Mouse (Mus musculus) hindbrain, embryonic 10.5 days (tissue): ENCODE results near the gene Ppp1r26. TPM values are rescaled to one million over a fixed set of nuclear protein-coding genes. Genes with fewer than 3 reads are reported as not detected.

ENCODE experiments used
- DNase-seq: peaks from one replicate; pipeline ENCODE4 v3.0.0-alpha.2; 2017; ENCODE audit warnings: low spot score
- H3K27ac ChIP-seq: fragments of 300-500 bp; sonication (generic); 2 replicates; pipeline ENCODE4 v1.5.1; 2016; ENCODE audit warnings: mild to moderate bottlenecking, moderate library complexity
- H3K27me3 ChIP-seq: fragments of 300-500 bp; sonication (generic); 2 replicates; pipeline ENCODE4 v1.6.1; 2016; ENCODE audit warnings: mild to moderate bottlenecking; ENCODE audit not compliant: poor library complexity, insufficient read depth, severe bottlenecking
- H3K36me3 ChIP-seq: fragments of 300-500 bp; sonication (generic); 2 replicates; pipeline ENCODE4 v1.6.1; 2016; ENCODE audit warnings: mild to moderate bottlenecking, moderate library complexity
- H3K4me1 ChIP-seq: fragments of 300-500 bp; sonication (generic); replicated peaks from 2 replicates; pipeline ENCODE4 v1.6.1; 2016; ENCODE audit warnings: mild to moderate bottlenecking
- H3K4me3 ChIP-seq: fragments of 300-500 bp; sonication (generic); 2 replicates; pipeline ENCODE4 v1.5.1; 2016; ENCODE audit warnings: mild to moderate bottlenecking, moderate library complexity
- H3K9me3 ChIP-seq: fragments of 300-500 bp; sonication (generic); 2 replicates; pipeline ENCODE4 v1.6.1; 2016; ENCODE audit warnings: mild to moderate bottlenecking, moderate library complexity
- WGBS: fragments of 180-500 bp; shearing (Covaris S2); methylation state at CpG from one replicate; pipeline ENCODE4 v1.1.7; 2016; 5-methylcytosine and 5-hydroxymethylcytosine counted together
- polyA plus RNA-seq: library from polyadenylated mRNA; unstranded; fragments of >200 nt; fragmentation: Nextera tagmentation; extraction: Ambion mirVana; gene quantifications from 2 replicates; pipeline ENCODE4 v1.2.1, GENCODE M21; 2016

Gene Ppp1r26
- polyA plus RNA-seq, 1 experiment from 2014 or later = 5.2 TPM

GRCm38 (mm10) chr2:28483861-28484260, 37.3 kb downstream of the Ppp1r26 start:
- Histone ChIP-seq H3K27me3 (no peaks in the 10 kb centered on the region), H3K36me3 (no peaks in the 10 kb centered on the region), H3K4me3 (no peak overlapping the region), H3K4me1 (no peaks in the 10 kb centered on the region), H3K9me3 (no peaks in the 10 kb centered on the region), H3K27ac (no peak overlapping the region)
- DNase-seq = no peak
- WGBS = 82% methylated on average over 2 of the region's 2 CpGs

GRCm38 (mm10) chr2:28494521-28494920, 47.9 kb downstream of the Ppp1r26 start:
- Histone ChIP-seq H3K36me3 (no peaks in the 10 kb centered on the region), H3K4me3 (no peak overlapping the region), H3K27ac (no peak overlapping the region), H3K27me3 (no peaks in the 10 kb centered on the region), H3K9me3 (no peaks in the 10 kb centered on the region), H3K4me1 (peaks cover 13% of the 10 kb centered on the region)
- WGBS = 86% methylated on average over 2 of the region's 2 CpGs
- DNase-seq = no peak

- no peaks in the 10 kb centered on the region for H3K9me3 ChIP-seq
- WGBS = 84% methylated on average over 14 of the region's 14 CpGs
- no peaks in the 10 kb centered on the region for H3K27me3 ChIP-seq
- H3K4me3 ChIP-seq = no peak overlapping the region
- H3K4me1 ChIP-seq = peaks cover 13% of the 10 kb centered on the region
- no peak overlapping the region for H3K27ac ChIP-seq
- DNase-seq = no peak
- H3K36me3 ChIP-seq = no peaks in the 10 kb centered on the region
Measured at GRCm38 (mm10) chr2:28495207-28495756, 48.7 kb downstream of the Ppp1r26 start.

GRCm38 (mm10) chr2:28495801-28496595, 49.4 kb downstream of the Ppp1r26 start:
- no peaks in the 10 kb centered on the region for H3K36me3 ChIP-seq
- WGBS = 85% methylated on average over 16 of the region's 16 CpGs
- H3K9me3 ChIP-seq = no peaks in the 10 kb centered on the region
- H3K4me3 ChIP-seq = no peak overlapping the region
- H3K27me3 ChIP-seq = no peaks in the 10 kb centered on the region
- no peak overlapping the region for H3K27ac ChIP-seq
- DNase-seq = no peak
- H3K4me1 ChIP-seq = peaks cover 13% of the 10 kb centered on the region

GRCm38 (mm10) chr2:28496671-28497070, 50.1 kb downstream of the Ppp1r26 start, which contains the start of gene Gbgt1:
TSS of gene Gbgt1 (plus strand) at chr2:28496891.
- 77% methylated on average over 5 of the region's 5 CpGs for WGBS

GRCm38 (mm10) chr2:28497561-28497960, 51.0 kb downstream of the Ppp1r26 start:
- H3K4me3 ChIP-seq = no peak overlapping the region
- DNase-seq = no peak
- 87% methylated on average over 5 of the region's 5 CpGs for WGBS
- no peaks in the 10 kb centered on the region for H3K36me3 ChIP-seq
- H3K4me1 ChIP-seq = peaks cover 13% of the 10 kb centered on the region
- no peaks in the 10 kb centered on the region for H3K9me3 ChIP-seq
- no peaks in the 10 kb centered on the region for H3K27me3 ChIP-seq
- no peak overlapping the region for H3K27ac ChIP-seq

More at GRCm38 (mm10) chr2:28496671-28497070, 50.1 kb downstream of the Ppp1r26 start, which contains the start of gene Gbgt1:
- Histone ChIP-seq H3K4me1 (peaks cover 13% of the 10 kb centered on the region), H3K27ac (no peak within 1 kb of the TSS), H3K9me3 (no peaks in the 10 kb centered on the region), H3K4me3 (no peak within 1 kb of the TSS), H3K36me3 (no peaks in the 10 kb centered on the region), H3K27me3 (no peaks in the 10 kb centered on the region)
- no peak for DNase-seq

- H3K4me1 ChIP-seq = peaks cover 13% of the 10 kb centered on the region
- H3K4me3 ChIP-seq = no peak overlapping the region
- WGBS = 82% methylated on average over 4 of the region's 4 CpGs
- H3K9me3 ChIP-seq = no peaks in the 10 kb centered on the region
- H3K27me3 ChIP-seq = no peaks in the 10 kb centered on the region
- DNase-seq = no peak
- no peaks in the 10 kb centered on the region for H3K36me3 ChIP-seq
- no peak overlapping the region for H3K27ac ChIP-seq
Measured at GRCm38 (mm10) chr2:28498431-28498830, 51.8 kb downstream of the Ppp1r26 start.

GRCm38 (mm10) chr2:28502987-28503386, 56.4 kb downstream of the Ppp1r26 start:
- no peak for DNase-seq
- Histone ChIP-seq H3K9me3 (no peaks in the 10 kb centered on the region), H3K4me3 (no peak overlapping the region), H3K27ac (no peak overlapping the region), H3K4me1 (no peaks in the 10 kb centered on the region), H3K27me3 (no peaks in the 10 kb centered on the region), H3K36me3 (no peaks in the 10 kb centered on the region)
- WGBS = 89% methylated on average over 10 of the region's 10 CpGs

- no peaks in the 10 kb centered on the region for H3K27me3 ChIP-seq
- 91% methylated on average over 13 of the region's 13 CpGs for WGBS
- no peaks in the 10 kb centered on the region for H3K36me3 ChIP-seq
- no peak overlapping the region for H3K4me3 ChIP-seq
- DNase-seq = no peak
- no peak overlapping the region for H3K27ac ChIP-seq
- H3K9me3 ChIP-seq = no peaks in the 10 kb centered on the region
- no peaks in the 10 kb centered on the region for H3K4me1 ChIP-seq
Measured at GRCm38 (mm10) chr2:28504676-28505075, 58.1 kb downstream of the Ppp1r26 start.

Other genes starting within 250 kb of the Ppp1r26 start
- gene 1700007K13Rik, start 19.5 kb downstream of the Ppp1r26 start, polyA plus RNA-seq = 2.3 and 3.6 TPM in 2 replicates
- 61.7 and 63.1 TPM in 2 replicates for gene Mrps2, start 21.3 kb downstream of the Ppp1r26 start, polyA plus RNA-seq
- gene Gbgt1, start 50.1 kb downstream of the Ppp1r26 start, polyA plus RNA-seq = 0.14 TPM in 1 of 2 replicates, not detected in the other
- gene Gm10134, start 59.3 kb downstream of the Ppp1r26 start, polyA plus RNA-seq = 0.70 TPM in 1 of 2 replicates, not detected in the other
- gene Ralgds, start 66.3 kb downstream of the Ppp1r26 start, polyA plus RNA-seq = 48.5 and 67.5 TPM in 2 replicates
- not detected in 2 replicates for gene Cel, start 116.6 kb downstream of the Ppp1r26 start, polyA plus RNA-seq
- gene Gtf3c5, start 137.0 kb downstream of the Ppp1r26 start, polyA plus RNA-seq = 59.8 and 61.0 TPM in 2 replicates
- 3.4 and 4.7 TPM in 2 replicates for gene Gfi1b, start 175.2 kb downstream of the Ppp1r26 start, polyA plus RNA-seq
- 21.8 and 23.8 TPM in 2 replicates for gene Tsc1, start 194.4 kb downstream of the Ppp1r26 start, polyA plus RNA-seq